21 mouse cellular contexts compared by ENCODE assay signal in the genomic region with DNA sequence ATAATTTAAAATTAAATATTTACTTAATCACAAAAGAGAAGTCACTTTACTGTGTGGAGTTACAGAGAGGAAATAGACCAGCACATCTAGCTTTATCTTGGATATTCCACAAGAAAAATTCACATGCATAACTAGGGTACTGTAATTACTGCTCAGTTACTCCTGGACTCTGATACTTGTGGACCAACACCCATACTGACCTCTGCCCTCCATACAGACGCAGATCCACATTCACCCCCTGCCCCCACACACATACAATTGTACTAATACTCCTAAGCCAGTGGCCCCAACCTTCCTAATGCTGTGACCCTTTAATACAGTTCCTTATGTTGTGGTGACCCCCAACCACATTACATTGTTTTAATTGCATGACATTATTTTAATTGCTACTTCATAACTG.
DNase-seq lines count a peak whose midpoint lies in the region; ATAC-seq and TF ChIP-seq lines count a peak whose summit lies in the region.
"Had no signal": no experiment of that assay in that cellular context is flagged by ENCODE, and none has a peak within 500 bp of the region (broad histone marks: within the 10 kb centered on the region; RNA-seq: fewer than 3 reads in every experiment).

No protein-coding gene starts in this region.

- no peaks in the 10 kb centered on the region for H3K27me3 ChIP-seq in intestine, embryonic 15.5 days (replicated peaks)
- no peaks in the 10 kb centered on the region for H3K27me3 ChIP-seq in intestine, embryonic 16.5 days (replicated peaks; ENCODE audit: control insufficient read depth, insufficient read depth, low read length)
- no peaks in the 10 kb centered on the region for H3K27me3 ChIP-seq in intestine, postnatal 0 days (replicated peaks; ENCODE audit: control insufficient read depth, insufficient read depth, low read length)
- H3K27me3 ChIP-seq: CH12.LX, Patski had no signal

- no peak overlapping the region for H3K4me3 ChIP-seq in intestine, embryonic 15.5 days (replicated peaks)
- no peak overlapping the region for H3K4me3 ChIP-seq in intestine, embryonic 16.5 days (ENCODE audit: low read length)
- no peak overlapping the region for H3K4me3 ChIP-seq in intestine, postnatal 0 days (ENCODE audit: low read depth, low read length)

- H3K36me3 ChIP-seq in intestine, embryonic 15.5 days = no peaks in the 10 kb centered on the region
- no peaks in the 10 kb centered on the region for H3K36me3 ChIP-seq in intestine, embryonic 16.5 days (ENCODE audit: control insufficient read depth, insufficient read depth, low read length)
- H3K36me3 ChIP-seq in intestine, postnatal 0 days (ENCODE audit: control insufficient read depth, insufficient read depth) = no peaks in the 10 kb centered on the region
- H3K36me3 ChIP-seq: G1E had no signal

- H3K9me3 ChIP-seq in intestine, embryonic 15.5 days = no peaks in the 10 kb centered on the region
- no peaks in the 10 kb centered on the region for H3K9me3 ChIP-seq in intestine, embryonic 16.5 days (ENCODE audit: control insufficient read depth, low read length)
- H3K9me3 ChIP-seq in intestine, postnatal 0 days (ENCODE audit: control insufficient read depth) = no peaks in the 10 kb centered on the region
- H3K9me3 ChIP-seq: G1E had no signal

- no peak for TF ChIP-seq CTCF in intestine, postnatal 0 days (IDR thresholded peaks at IDR 0.05; ENCODE audit: low read depth)

- H3K4me1 ChIP-seq in intestine, embryonic 15.5 days (replicated peaks) = no peaks in the 10 kb centered on the region
- H3K4me1 ChIP-seq in intestine, embryonic 16.5 days (ENCODE audit: control insufficient read depth, insufficient read depth, low read length) = no peaks in the 10 kb centered on the region
- no peaks in the 10 kb centered on the region for H3K4me1 ChIP-seq in intestine, postnatal 0 days (replicated peaks; ENCODE audit: control insufficient read depth, insufficient read depth, low read length)

- H3K27ac ChIP-seq in intestine, embryonic 15.5 days = no peak overlapping the region
- no peak overlapping the region for H3K27ac ChIP-seq in intestine, embryonic 16.5 days (ENCODE audit: low read length)
- no peak overlapping the region for H3K27ac ChIP-seq in intestine, postnatal 0 days (ENCODE audit: low read depth, low read length)

- 68% methylated on average over 1 of the region's 1 CpGs for WGBS in intestine, embryonic 15.5 days
- WGBS in intestine, embryonic 16.5 days = 39% methylated on average over 1 of the region's 1 CpGs
- WGBS in intestine, postnatal 0 days = 19% methylated on average over 1 of the region's 1 CpGs

- no peak overlapping the region for H3K4me2 ChIP-seq in intestine, embryonic 15.5 days (replicated peaks)
- no peak overlapping the region for H3K4me2 ChIP-seq in intestine, embryonic 16.5 days (ENCODE audit: low read depth, low read length)
- H3K4me2 ChIP-seq in intestine, postnatal 0 days (replicated peaks; ENCODE audit: low read depth) = no peak overlapping the region

- peak; percentile 73 for ATAC-seq in intestine, embryonic 15.5 days
- ATAC-seq in intestine, embryonic 16.5 days = peak; percentile 86
- ATAC-seq in intestine, postnatal 0 days = peak; percentile 86
- ATAC-seq: activated CD4-positive, CD25-positive, alpha-beta regulatory T cell, adult 4 months; CD4-positive, CD25-positive, alpha-beta regulatory T cell, adult 4 months; Patski had no signal

- no peak overlapping the region for H3K9ac ChIP-seq in intestine, embryonic 15.5 days
- no peak overlapping the region for H3K9ac ChIP-seq in intestine, embryonic 16.5 days (ENCODE audit: low read depth, low read length)
- no peak overlapping the region for H3K9ac ChIP-seq in intestine, postnatal 0 days (ENCODE audit: low read depth, low read length)

- no peak for DNase-seq in cerebellum, adult 9-10 months
- DNase-seq in urinary bladder, postnatal 10 days (ENCODE audit: low spot score) = no peak
- no peak for DNase-seq in liver
- DNase-seq: adrenal gland, adult 2 months; adrenal gland, adult 8-10 months; adrenal gland, postnatal 10 days; adrenal gland, postnatal 14 days; adrenal gland, postnatal 25 days; adrenal gland, postnatal 36 days; B cell, adult 2 months; cerebellum, adult 11 months; cerebellum, adult 11-12 months; cerebellum, adult 18-20 months had no signal
